Mouse (Mus musculus) testis, adult 2 months (tissue): ENCODE measurements around the gene Ppp1r14b.

ENCODE experiments used
- CTCF ChIP-seq: fragments of 200-500 bp; IDR thresholded peaks from 2 replicates; pipeline ENCODE4 v1.5.1; 2012; ENCODE audit warnings: low read depth, mild to moderate bottlenecking, inconsistent platforms, low read length, moderate library complexity; ENCODE audit not compliant: control insufficient read depth, insufficient read depth, insufficient replicate concordance
- POLR2A ChIP-seq: fragments of 200-500 bp; IDR thresholded peaks from 2 replicates; pipeline ENCODE4 v1.6.1; 2012; ENCODE audit warnings: low read depth, mild to moderate bottlenecking, inconsistent platforms, low read length, moderate library complexity; ENCODE audit not compliant: control insufficient read depth

GRCm38 (mm10) chr19:6940396-6941351 is 34.1 kb upstream of the Ppp1r14b start:
- no peak for TF ChIP-seq CTCF
- TF ChIP-seq POLR2A, result no peak
